Mouse (Mus musculus) limb, embryonic 11.5 days (tissue): ENCODE measurements around the gene Tbx5. TPM values are rescaled to one million over a fixed set of nuclear protein-coding genes. Genes with fewer than 3 reads are reported as not detected.
"Not testable (repeated sequence)": the region's sequence is repeated elsewhere in the genome, so short reads cannot be mapped to it uniquely, and the experiment has no call there.

ENCODE experiments used
- ATAC-seq: fragments of 200-750 bp; cut with Nextera tagmentation; 2 replicates; pipeline ENCODE4 v1.8.0; 2017; ENCODE audit warnings: low read depth; ENCODE audit not compliant: insufficient number of reproducible peaks, low FRiP score, low TSS enrichment
- DNase-seq: peaks from one replicate; pipeline ENCODE4 v3.0.0-alpha.2; 2015; ENCODE audit warnings: low spot score
- H3K27ac ChIP-seq: fragments of 300-500 bp; sonication (generic); replicated peaks from 2 replicates; pipeline ENCODE4 v1.5.1; 2014; ENCODE audit warnings: low read depth, mild to moderate bottlenecking, low read length
- H3K27me3 ChIP-seq: fragments of 300-500 bp; sonication (generic); 2 replicates; pipeline ENCODE4 v1.6.1; 2014; ENCODE audit warnings: mild to moderate bottlenecking, low read length, mixed read lengths; ENCODE audit not compliant: control insufficient read depth, insufficient read depth
- H3K36me3 ChIP-seq: fragments of 300-500 bp; sonication (generic); 2 replicates; pipeline ENCODE4 v1.6.1; 2014; ENCODE audit warnings: mild to moderate bottlenecking, low read length, moderate library complexity, mixed read lengths; ENCODE audit not compliant: control insufficient read depth, insufficient read depth
- H3K4me1 ChIP-seq: fragments of 300-500 bp; sonication (generic); 2 replicates; pipeline ENCODE4 v1.6.1; 2014; ENCODE audit warnings: low read length, mixed read lengths; ENCODE audit not compliant: control insufficient read depth, insufficient read depth
- H3K4me2 ChIP-seq: fragments of 300-500 bp; sonication (generic); 2 replicates; pipeline ENCODE4 v1.6.1; 2014; ENCODE audit warnings: low read depth, mild to moderate bottlenecking, moderate library complexity; ENCODE audit not compliant: severe bottlenecking
- H3K4me3 ChIP-seq: fragments of 300-500 bp; sonication (generic); 2 replicates; pipeline ENCODE4 v1.5.1; 2014; ENCODE audit warnings: low read depth, low read length
- H3K9ac ChIP-seq: fragments of 300-500 bp; sonication (generic); 2 replicates; pipeline ENCODE4 v1.6.1; 2014; ENCODE audit warnings: mild to moderate bottlenecking, low read length
- H3K9me3 ChIP-seq: fragments of 300-500 bp; sonication (generic); 2 replicates; pipeline ENCODE4 v1.6.1; 2016; ENCODE audit warnings: low read length; ENCODE audit not compliant: control insufficient read depth
- WGBS: fragments of 180-500 bp; shearing (Covaris S2); extraction: QIAGEN DNeasy Blood & Tissue Kit; methylation state at CpG from one replicate; pipeline ENCODE4 v1.1.7; 2014; 5-methylcytosine and 5-hydroxymethylcytosine counted together
- polyA plus RNA-seq: library from polyadenylated mRNA; unstranded; fragments of >200 nt; fragmentation: Nextera tagmentation; extraction: Ambion mirVana; gene quantifications from 2 replicates; pipeline ENCODE4 v1.2.1, GENCODE M21; 2014

Tbx5 gene
- polyA plus RNA-seq, 1 experiment from 2014 or later: 34.3 TPM

GRCm38 (mm10) chr5:119896605-119897004, 64.1 kb downstream of the Tbx5 start:
- Histone ChIP-seq H3K27me3 (no peaks in the 10 kb centered on the region), H3K27ac (no peak overlapping the region)
- 81% methylated on average over 3 of the region's 3 CpGs for WGBS

DNA sequence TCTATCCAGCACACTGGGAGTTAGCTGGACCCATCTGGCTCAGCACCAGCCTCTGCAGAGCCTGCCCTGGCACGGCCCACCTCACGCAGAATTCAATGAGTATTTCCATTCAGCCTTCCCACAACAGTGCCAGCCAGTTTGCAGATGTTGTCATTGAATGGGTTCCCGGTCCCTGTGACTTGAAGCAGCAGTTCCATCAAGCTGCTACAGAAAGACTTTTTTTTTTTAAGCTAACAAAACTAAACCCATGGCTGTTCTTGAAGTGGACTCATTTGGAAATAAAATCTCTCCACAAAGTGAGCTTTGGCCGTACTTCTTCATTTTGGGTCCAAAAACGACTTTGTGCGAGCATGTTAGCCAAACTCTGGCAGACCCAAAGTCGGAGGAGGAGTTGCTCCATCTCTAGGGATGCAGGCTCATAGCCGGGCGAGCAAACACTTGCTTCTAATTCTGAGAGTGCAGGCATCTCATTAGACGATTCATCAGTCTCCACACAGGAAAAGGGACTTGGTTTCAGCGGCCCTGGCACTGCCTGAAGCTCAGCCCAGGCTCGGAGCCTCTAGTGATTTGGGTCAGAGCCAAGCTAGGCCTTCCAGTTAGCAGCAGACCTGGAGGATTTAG, 84.2 kb downstream of the Tbx5 start:
- 78% methylated on average over 12 of the region's 12 CpGs for WGBS
- H3K9me3 ChIP-seq: no peaks in the 10 kb centered on the region
- H3K4me1 ChIP-seq: no peaks in the 10 kb centered on the region
- no peaks in the 10 kb centered on the region for H3K36me3 ChIP-seq
- H3K27ac ChIP-seq: no peak overlapping the region
- no peaks in the 10 kb centered on the region for H3K27me3 ChIP-seq
- H3K9ac ChIP-seq: no peak overlapping the region
- ATAC-seq: no peak
- no peak for DNase-seq
- H3K4me3 ChIP-seq: no peak overlapping the region
- no peak overlapping the region for H3K4me2 ChIP-seq

More at GRCm38 (mm10) chr5:119896605-119897004, 64.1 kb downstream of the Tbx5 start:
- Histone ChIP-seq H3K4me2 (no peak overlapping the region), H3K4me1 (no peaks in the 10 kb centered on the region; the same call in 1 of the 2 replicates), H3K9me3 (no peaks in the 10 kb centered on the region), H3K9ac (no peak overlapping the region), H3K36me3 (no peaks in the 10 kb centered on the region), H3K4me3 (no peak overlapping the region)
- DNase-seq (no peak), ATAC-seq (no peak)

DNA sequence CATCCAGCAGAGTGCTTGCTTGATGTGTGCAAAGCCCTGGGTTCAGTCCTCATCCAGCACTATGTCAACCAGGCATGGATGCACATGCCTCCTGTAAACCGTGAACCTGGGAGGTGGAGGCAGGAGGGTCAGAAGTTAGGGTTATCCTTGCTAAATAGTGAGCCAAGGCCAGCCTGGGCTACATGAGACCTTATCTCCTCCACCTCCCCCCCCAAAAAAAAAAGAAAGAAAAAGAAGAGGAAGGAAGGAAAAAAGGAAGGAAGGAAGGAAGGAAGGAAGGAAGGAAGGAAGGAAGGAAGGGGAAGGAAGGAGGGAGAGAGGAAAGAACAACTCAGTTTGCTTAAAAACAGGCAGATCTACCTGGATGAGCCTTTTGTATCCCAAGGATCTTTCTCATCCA, 85.9 kb downstream of the Tbx5 start:
- not testable (repeated sequence) for H3K27ac ChIP-seq, H3K27me3 ChIP-seq, H3K36me3 ChIP-seq, H3K9me3 ChIP-seq, H3K4me2 ChIP-seq, DNase-seq, H3K4me1 ChIP-seq, H3K4me3 ChIP-seq, H3K9ac ChIP-seq, ATAC-seq
- WGBS: 77% methylated on average over 1 of the region's 1 CpGs

DNA sequence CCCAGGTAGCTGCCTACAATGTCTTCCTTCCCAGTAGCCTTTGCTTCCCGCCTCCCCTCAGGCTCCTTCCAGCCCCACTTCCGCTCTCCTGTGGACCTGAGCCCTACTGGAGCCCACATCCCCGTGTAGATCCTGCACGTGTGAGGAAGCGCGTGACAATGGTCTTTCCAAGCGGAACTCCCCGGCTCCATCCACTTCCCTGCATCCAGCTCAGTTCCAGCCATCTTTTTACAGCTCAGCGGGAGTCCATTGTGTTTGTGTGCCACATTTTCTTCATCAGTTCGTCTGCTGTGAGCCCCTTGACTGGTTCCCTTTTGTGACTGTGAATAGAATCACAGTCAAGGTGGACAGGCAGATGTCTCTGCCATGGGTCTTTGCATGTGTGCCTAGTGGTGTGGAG, 88.5 kb downstream of the Tbx5 start:
- no peak overlapping the region for H3K9ac ChIP-seq
- H3K27me3 ChIP-seq: no peaks in the 10 kb centered on the region
- H3K9me3 ChIP-seq: no peaks in the 10 kb centered on the region
- WGBS: 88% methylated on average over 10 of the region's 10 CpGs
- ATAC-seq: no peak
- no peak overlapping the region for H3K4me2 ChIP-seq
- no peaks in the 10 kb centered on the region for H3K36me3 ChIP-seq
- no peak overlapping the region for H3K27ac ChIP-seq
- DNase-seq: no peak
- H3K4me3 ChIP-seq: no peak overlapping the region
- no peaks in the 10 kb centered on the region for H3K4me1 ChIP-seq

GRCm38 (mm10) chr5:119922229-119922628, 89.8 kb downstream of the Tbx5 start:
- H3K9ac ChIP-seq: no peak overlapping the region
- 38% methylated on average over 11 of the region's 11 CpGs for WGBS
- no peak for ATAC-seq

More at GRCm38 (mm10) chr5:119922229-119922628, 89.8 kb downstream of the Tbx5 start:
- Histone ChIP-seq H3K9me3 (no peaks in the 10 kb centered on the region), H3K36me3 (no peaks in the 10 kb centered on the region), H3K4me1 (no peaks in the 10 kb centered on the region), H3K4me2 (no peak overlapping the region), H3K4me3 (no peak overlapping the region), H3K27ac (no peak overlapping the region), H3K27me3 (no peaks in the 10 kb centered on the region)
- no peak for DNase-seq

Other genes starting within 250 kb of the Tbx5 start
- 42.6 and 52.2 TPM in 2 replicates for gene Tbx3, start 162.0 kb upstream of the Tbx5 start, polyA plus RNA-seq